Mouse (Mus musculus) A20 (cell line): Measurements from ENCODE around the gene Sh3d21.
A peak's percentile ranks its signal among the peaks of the same experiment; 100 is the strongest.
"Not testable (repeated sequence)": the region's sequence is repeated elsewhere in the genome, so short reads cannot be mapped to it uniquely, and the experiment has no call there.

Source experiments
- DNase-seq: peaks from one replicate; pipeline ENCODE4 v3.0.0-alpha.2; 2011; ENCODE audit warnings: low read depth, low spot score

Gene Sh3d21

GRCm38 (mm10) chr4:126163067-126163659 is at the start of gene Sh3d21:
Gene Sh3d21, minus strand, starts transcription at chr4:126163491.
- no peak for DNase-seq

DNA sequence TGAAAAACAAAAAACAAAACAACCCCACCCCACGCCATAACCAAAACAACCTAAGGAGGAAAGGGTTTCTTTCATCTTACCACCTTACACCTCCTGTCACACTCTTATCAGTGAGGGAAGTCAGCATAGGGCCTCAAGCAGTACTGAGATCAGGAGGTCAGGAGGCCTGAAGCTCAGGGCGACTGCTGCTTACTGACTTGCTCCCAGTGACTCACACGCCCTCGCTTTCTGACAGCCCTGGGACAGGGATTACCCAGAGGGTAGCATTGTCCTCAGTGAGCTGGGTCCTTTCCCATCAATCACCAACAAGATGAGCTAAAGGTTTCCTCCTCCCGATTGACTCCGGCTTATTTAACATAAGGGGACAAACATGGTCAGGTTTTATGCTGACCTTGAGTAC is 43.8 kb upstream of the Sh3d21 start:
- no peak for DNase-seq

DNA sequence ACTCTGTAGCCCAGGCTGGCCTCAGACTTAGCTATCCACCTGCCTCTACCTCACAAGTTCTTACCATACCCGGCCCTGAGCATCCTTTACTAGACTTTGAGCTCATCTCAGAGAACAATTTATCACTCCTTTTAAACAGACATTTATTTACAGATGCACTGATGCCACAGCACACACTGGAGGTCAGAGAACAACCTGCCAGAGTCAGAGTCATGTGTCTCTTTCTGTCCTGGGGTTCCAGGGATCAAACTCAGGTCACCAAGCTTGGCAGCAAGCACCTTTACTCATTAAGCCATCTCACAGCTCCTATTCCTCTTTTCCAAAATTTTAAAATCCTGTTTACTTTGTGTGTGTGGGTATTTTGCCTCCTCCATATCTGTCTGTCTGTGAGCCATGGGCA is 42.1 kb upstream of the Sh3d21 start:
- DNase-seq = no peak

GRCm38 (mm10) chr4:126204661-126205230 is 41.5 kb upstream of the Sh3d21 start:
- no peak for DNase-seq

- DNase-seq = no peak
Observed at GRCm38 (mm10) chr4:126204016-126204415, 40.7 kb upstream of the Sh3d21 start.

- no peak for DNase-seq
Observed at GRCm38 (mm10) chr4:126203336-126203895, 40.1 kb upstream of the Sh3d21 start.

- DNase-seq = peak; percentile 99
Observed at GRCm38 (mm10) chr4:126202303-126203181, 39.3 kb upstream of the Sh3d21 start, which contains the start of gene Thrap3. Gene Thrap3, minus strand, starts transcription at chr4:126202760.

- no peak for DNase-seq
Observed at GRCm38 (mm10) chr4:126201514-126202302, 38.4 kb upstream of the Sh3d21 start.

GRCm38 (mm10) chr4:126200656-126201055 is 37.4 kb upstream of the Sh3d21 start:
- DNase-seq = no peak

GRCm38 (mm10) chr4:126200036-126200435 is 36.7 kb upstream of the Sh3d21 start:
- DNase-seq = no peak

DNA sequence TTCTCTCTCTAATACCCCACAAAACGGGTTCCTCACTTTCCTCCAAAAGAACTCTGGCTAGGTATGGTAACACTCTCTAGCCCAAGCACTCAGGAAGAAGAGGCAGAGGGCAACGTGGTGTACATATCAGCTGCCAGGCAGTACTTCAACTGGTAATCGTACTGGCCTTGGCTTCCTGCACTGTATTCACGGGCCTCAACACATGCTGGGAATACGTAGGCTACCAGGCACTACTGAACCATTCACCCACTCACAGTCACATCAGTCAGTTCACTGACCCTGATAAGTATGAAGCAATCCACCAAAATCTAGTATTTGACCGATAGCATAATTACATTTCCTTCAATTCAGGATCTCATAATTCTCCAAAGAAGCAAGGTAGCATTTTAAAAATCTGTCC is 36.3 kb upstream of the Sh3d21 start:
- DNase-seq = no peak

GRCm38 (mm10) chr4:126197485-126197884 is 34.2 kb upstream of the Sh3d21 start:
- no peak for DNase-seq

- no peak for DNase-seq
Observed at GRCm38 (mm10) chr4:126194916-126195315, 31.6 kb upstream of the Sh3d21 start.

DNA sequence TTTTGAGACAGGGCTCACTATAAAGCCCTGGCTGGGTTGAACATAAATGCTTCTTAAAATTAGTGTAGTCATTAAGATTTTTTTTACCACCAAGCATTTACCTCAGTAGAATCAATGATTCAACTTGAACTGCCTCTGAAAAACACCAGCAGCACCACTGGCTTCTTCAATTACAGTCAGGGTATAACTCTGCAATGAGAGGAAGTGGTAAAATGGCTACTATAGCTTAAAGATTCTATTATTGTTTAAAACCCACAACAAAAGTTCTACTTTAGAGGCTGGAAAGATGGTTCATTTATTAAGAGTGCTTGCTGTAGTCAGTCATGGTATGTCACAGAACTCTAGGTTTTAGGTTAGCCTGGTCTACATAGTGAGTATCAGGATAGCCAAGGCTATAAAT is 30.9 kb upstream of the Sh3d21 start:
- DNase-seq = no peak

DNA sequence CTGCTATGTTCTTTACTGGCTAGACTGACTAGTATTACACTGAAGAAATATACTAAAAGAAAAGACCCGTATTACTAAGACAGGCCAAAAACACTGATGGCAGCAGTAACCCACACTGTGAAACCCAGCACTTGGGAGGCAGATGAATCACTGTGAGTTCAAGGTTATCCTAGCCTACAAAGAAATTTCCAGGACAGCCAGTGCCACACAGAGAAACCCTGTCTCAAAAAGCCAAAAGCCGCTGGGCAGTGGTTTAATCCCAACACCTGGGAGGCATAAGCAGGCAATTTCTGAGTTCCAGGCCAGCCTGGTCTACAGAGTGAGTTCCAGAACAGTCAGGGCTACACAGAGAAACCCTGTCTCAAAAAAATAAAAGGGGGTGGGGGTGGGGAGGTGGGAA is 27.3 kb upstream of the Sh3d21 start:
- no peak for DNase-seq

DNA sequence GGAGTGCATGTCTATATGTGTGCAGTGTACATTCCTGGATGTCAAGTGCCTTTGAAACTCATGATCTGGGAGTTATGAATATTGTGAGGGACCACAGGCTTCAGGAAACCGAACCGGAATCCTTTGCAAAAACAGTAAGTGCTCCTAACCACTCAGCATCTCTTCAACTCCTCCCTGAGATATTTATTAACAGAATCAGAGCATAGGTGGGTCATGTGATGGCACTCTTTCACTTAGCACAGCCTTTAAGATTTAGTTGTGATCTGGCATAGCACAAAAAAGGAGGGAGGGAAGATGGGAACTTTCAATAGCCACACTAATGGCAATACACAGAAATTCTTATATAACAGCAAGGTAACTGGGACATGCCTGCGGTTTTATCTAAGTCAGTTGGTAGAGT is 23.8 kb upstream of the Sh3d21 start:
- no peak for DNase-seq

DNA sequence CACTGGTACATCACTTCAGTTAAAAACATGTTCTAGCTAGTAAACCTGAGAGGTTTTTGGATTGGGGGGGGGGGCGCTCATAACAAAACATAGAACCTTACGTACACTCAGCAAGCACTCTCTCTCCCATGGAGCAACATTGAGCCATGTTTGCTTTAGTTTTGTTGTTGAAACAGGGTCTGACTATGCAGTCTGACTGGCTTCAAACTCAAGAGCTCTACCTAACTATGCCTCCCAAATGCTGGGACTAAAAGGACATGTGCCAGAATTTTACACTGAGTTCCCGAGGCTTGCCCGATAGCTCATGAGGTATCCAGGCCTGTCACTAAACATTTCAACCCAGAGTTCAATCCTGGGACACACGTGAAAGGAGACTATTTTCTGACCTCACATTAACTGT is 19.7 kb upstream of the Sh3d21 start:
- no peak for DNase-seq

GRCm38 (mm10) chr4:126181170-126181957 is 18.1 kb upstream of the Sh3d21 start:
- DNase-seq = peak; percentile 46

DNA sequence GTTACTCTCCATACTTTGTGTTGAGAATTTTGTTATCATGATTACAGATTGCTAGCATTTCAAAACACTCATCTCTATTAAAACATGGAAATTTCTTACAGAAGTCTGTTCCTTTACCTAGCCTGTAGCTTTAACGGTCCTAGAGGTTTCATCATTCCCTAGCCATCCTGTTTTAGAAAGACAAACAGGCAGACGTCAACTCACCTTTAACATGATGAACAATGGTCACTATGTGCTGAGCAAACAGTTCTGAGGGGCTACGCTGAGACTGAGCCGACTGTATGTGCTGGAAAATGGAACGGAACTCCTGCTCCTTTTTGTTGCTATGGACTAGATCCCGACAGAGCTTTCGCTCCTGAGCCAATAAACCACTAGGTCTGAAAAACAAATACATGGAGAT is 12.7 kb upstream of the Sh3d21 start:
- not testable (repeated sequence) for DNase-seq

DNA sequence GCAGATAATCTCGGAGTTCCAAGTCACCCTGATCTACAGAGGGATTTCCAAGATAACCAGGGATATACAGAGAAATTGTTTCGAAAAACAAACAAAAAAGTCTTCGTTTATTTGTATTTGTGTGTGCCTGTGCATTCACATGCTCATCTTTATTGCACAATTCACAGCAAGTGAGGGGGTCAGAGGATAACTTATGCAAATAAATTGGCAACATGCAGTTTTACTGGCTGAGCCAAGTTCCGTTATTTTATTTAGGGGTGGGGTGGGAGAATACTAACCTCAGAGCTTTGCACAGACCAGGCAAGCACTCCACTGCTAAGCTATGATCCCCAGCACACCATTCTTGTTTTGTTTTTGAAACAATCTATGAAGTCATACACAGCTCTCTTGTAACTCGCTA is 10.5 kb upstream of the Sh3d21 start:
- DNase-seq = no peak

DNA sequence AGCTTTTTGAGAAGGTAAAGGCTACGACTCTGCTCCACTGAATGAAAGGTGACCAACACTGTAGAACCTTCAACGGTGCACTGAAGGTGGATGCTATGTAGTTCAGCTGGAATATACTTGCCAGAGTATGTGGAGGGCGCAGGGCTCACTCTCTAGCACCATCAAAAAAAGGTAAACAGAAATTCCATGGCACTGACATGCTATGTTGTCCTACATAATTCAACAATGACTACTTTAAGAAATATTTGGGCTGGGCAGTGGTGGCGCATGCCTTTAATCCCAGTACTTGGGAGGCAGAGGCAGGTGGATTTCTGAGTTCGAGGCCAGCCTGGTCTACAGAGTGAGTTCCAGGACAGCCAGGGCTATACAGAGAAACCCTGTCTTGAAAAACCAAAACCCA is 7.4 kb upstream of the Sh3d21 start:
- DNase-seq = not testable (repeated sequence)
